Mouse (Mus musculus) liver, embryonic 14.5 days (tissue): Measurements from ENCODE around the gene Il11ra1.

Experiments used
- CTCF ChIP-seq: IDR thresholded peaks from 2 replicates; pipeline ENCODE4 v1.5.1; 2016; ENCODE audit warnings: antibody characterized with exemption, low read depth, control low read depth
- EP300 ChIP-seq: IDR thresholded peaks from 2 replicates; pipeline ENCODE4 v1.6.1; 2016; ENCODE audit warnings: antibody characterized with exemption, low read depth

- TF ChIP-seq EP300 (no peak), CTCF (no peak)
These were observed 12.1 kb downstream of the Il11ra1 start for GRCm38 (mm10) chr4:41711705-41712375.
